Mouse (Mus musculus) adrenal gland, adult (tissue): ENCODE data around the gene Hoxd9.

Source experiments
- DNase-seq, 2 experiments: peaks; one replicate each; pipeline ENCODE4 v3.0.0; 2022 to 2023; ENCODE audit warnings: low spot score in 1 of 2; ENCODE audit not compliant: inconsistent age in 2 of 2

Gene Hoxd9

GRCm38 (mm10) chr2:74697567-74698121, at the start of gene Hoxd9:
Gene Hoxd9 (plus strand): TSS chr2:74697727.
- peak; percentile 79 to 94 for DNase-seq

DNA sequence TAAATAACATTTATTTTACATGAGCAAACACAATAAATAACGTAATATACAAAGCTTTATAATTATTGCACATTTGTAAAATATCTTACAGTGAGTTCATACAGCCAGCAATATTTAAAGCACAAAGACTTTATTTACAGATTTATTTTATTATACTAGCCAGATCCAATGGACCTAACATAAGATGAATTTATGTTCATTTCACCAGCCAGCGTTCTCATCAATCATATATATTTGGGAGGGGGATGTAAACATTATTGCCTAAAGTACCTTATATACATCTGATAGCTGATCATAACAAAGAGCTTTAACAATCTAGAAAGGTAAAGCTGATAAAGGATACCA, 44.6 kb upstream of the Hoxd9 start:
- DNase-seq: no peak

DNA sequence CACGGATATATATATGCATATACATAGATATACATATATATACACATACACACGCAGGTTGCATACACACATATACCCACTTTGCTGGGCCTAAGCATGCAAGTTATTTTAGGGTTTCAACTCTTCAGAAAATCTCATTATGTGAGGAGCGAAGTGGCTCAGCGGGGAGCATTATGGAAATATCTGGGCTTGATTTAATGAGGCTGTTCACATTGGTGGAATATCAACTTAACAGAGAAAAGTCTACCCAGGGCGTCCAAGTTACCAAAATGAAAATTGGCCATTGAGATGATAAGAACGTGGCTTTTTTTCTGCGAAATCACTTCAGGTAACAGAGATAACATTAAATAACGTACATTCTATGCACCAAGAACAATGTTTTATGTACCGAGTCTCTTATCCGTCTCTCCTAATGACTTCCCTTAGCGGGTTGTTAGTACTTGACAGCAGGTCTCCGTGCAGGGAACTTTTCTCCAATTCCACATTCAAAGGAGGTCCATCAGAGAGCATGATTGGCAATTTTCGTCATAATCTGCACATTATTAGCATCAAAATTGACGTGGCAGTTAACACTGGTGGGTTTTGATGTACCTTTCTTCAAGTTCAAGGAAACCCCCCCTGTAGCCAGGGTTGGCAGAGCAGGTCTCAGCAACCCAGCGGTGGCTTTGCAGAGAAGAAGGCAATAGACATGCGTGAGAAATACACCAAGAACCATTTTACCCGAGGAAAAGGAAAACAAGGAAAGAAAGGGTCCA, 43.6 kb upstream of the Hoxd9 start:
- no peak for DNase-seq

GRCm38 (mm10) chr2:74654743-74655419, 42.6 kb upstream of the Hoxd9 start:
- no peak for DNase-seq

DNA sequence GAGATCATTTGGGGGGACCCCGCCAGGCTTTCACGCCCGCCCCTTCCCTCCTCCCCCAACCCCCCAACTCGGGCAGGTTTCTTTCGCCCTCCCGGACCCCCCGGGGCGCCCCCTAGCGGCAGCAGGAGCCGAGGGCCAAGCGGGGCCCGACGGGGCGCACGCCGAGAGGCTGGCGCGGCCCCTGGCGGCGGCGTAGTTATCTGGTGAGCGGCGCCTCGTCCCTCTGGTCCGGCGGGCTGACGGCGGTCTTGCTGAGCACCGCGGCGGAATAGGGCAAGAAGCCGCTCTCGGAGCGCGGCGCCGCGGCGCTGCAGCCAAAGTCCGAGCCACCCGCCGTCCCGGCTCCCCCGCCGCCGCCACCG, 42.1 kb upstream of the Hoxd9 start:
- DNase-seq: peak in 1 of 2 experiments; percentile 64

- DNase-seq: peak in 1 of 2 experiments; percentile 37
Measured at GRCm38 (mm10) chr2:74655821-74656631, 41.5 kb upstream of the Hoxd9 start.

- peak in 1 of 2 experiments; percentile 37 for DNase-seq
Measured at GRCm38 (mm10) chr2:74656632-74657021, 40.9 kb upstream of the Hoxd9 start.

DNA sequence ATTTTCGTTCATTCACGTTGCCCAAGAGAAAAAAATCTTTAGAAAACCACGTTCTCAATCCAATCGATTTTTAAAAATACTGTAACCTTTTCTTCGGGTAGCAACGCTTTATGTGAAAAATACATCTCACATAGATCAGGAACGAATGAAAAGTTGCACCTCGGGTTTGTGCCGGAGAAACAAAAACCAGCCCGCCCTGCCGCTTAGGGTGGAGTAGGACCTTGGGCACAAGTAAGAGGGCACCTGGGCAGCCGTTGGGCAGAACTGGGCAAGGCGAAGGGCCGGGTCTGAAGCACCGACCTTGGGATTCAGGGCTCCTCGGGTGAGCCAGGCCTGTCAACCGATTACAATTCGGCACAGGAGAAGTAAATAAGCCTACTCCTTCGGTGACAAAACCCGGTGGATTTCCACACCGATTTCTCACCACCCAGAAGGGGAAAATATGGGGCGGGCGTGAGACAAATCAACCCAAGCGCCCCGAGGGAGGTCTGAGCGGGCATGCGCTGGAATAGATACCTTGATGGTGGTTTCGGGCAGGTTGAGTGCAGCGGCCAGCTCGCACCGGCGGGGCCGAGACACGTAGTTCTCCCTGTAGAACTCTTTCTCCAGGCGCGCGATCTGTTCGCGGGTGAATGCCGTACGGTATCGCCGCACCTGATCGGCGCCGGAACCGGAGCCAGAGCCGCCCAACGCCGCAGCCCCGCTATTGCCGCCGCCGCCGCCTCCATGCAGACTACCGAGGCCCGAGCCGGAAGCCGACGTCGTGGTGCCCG, 40.1 kb upstream of the Hoxd9 start:
- DNase-seq: peak in 1 of 2 experiments; percentile 55

DNA sequence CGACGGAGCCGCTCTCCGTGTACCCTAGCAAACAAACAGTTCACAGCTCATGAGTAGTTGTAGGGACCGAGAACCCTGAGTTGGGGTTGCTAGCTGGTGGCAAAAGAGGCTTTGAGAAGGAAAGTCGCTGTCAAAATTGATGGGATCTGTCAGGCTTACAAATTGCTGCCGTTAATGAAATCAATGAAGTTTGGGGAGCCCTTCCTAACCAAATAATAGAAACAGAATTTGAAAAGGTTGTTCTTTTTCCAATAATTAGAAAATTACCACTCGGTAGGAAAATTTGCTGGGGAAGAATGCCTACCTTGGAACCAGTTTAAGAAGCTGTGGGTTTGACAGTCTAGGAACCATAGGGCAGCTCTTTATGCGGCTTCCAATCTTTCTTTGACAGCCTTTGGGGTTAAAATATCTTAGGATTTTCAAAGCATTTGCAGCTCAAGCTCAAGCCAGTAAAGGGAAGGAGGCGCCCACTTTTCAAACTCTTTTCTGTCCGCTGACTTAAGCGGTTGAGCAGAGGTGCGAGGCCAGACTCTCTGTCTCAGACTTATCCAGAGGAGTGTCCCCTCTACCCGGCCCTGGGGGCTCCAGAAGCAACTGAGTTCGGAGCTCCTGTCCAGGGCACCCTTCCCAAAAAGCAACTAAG, 39.4 kb upstream of the Hoxd9 start:
- DNase-seq: no peak

DNA sequence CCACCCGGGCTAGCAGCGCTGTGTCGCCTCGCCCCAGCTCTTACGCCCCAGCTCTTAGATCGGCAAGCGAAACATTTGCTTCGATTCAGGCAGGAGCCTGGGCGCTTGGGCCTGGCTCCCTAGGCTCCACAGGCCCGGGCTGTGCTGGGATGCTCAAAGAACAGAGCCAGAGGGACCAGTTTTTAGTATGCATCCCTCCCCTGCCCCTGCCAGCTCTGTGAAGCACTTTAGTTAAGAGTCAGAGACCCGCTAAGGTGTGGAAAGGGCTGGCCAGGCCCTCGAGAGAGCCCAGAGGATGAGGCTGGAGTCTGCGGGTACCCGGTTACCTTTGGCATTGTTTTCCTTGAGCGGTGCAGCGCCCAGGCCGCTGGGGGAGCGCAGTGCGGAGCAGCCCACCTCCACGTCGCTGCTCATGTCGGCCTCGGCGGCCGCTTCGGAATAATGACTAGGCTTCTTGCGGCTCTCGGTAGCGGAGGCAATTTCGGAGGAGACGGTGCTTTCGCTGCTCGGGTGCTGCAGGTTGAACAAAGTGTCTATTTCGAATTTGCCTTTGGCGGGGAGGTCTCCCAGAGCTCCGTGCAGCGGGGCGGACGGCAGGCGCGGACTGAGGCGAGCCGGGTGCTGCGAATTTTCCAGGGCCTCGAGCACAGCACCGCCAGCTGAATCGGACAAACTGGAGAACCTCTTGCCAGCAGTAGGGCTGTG, 38.7 kb upstream of the Hoxd9 start:
- DNase-seq: no peak

DNA sequence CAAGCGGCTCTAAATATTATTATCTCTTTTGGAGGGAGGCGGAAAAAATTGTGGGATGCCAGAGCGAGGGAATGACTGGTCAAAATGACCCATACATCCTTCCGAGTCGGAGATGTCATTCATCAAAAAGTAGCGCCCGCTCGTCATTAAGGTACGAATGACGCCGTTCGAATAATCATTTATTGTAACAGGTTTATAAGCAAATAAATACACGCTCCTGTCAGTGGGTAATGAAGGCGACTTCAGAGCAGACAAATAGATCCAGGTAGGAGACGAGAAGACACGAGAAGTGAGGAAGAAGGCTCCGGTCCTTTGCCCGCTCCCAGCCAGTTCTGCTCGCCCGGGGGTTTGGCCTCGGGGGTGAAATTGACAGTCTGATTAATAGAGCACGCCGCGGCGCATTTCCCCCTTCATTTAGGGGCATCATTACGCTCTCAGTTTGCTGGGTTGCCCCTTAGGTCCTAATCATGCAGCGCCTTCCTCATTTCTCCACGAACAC, 38.0 kb upstream of the Hoxd9 start, which contains the start of gene Evx2:
Gene Evx2 (minus strand): TSS at position 51 of the 499 bp plus-strand sequence.
- DNase-seq: no peak

GRCm38 (mm10) chr2:74660421-74661375, 36.8 kb upstream of the Hoxd9 start:
- no peak for DNase-seq

- DNase-seq: peak in 1 of 2 experiments; percentile 47
Measured at GRCm38 (mm10) chr2:74661685-74662084, 35.8 kb upstream of the Hoxd9 start.

- DNase-seq: peak in 1 of 2 experiments; percentile 74
Measured at GRCm38 (mm10) chr2:74663291-74663925, 34.1 kb upstream of the Hoxd9 start.

GRCm38 (mm10) chr2:74666411-74666810, 31.1 kb upstream of the Hoxd9 start:
- DNase-seq: no peak

GRCm38 (mm10) chr2:74667191-74667841, 30.2 kb upstream of the Hoxd9 start:
- peak in 1 of 2 experiments; percentile 52 for DNase-seq

DNA sequence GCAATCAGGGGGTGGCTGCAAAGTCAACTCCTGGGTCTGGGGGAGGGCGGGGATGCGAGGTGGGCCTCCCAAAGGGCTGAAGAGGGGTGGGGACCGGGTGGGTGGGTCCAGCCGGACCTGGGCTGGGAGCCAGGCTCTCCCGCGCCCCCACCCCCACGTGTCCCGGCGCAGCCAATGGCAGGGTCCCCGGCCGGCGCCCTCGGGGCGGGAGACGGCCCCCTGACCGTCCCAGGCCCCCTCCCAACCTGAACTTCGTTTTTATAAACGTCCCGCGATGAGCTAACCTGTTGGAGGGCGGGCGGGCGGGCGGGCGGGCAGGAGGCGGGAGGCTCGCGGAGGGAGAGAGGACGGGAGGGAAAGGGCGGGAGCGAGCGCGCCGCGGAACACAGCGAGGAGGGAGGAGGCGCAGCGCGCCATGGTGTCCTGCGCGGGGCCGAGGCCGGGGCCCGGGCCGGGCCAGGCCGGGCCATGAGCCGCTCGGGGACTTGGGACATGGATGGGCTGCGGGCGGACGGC, 29.6 kb upstream of the Hoxd9 start, which contains the start of gene Hoxd13:
Gene Hoxd13 (plus strand): TSS at position 469 of the 516 bp plus-strand sequence.
- DNase-seq: no peak
